Mouse (Mus musculus) activated CD4-positive, CD25-positive, alpha-beta regulatory T cell, adult 4 months (primary cell): ENCODE results near the gene Tas2r109. TPM values are rescaled to one million over a fixed set of nuclear protein-coding genes. Genes with fewer than 3 reads are reported as not detected.
"Not testable (repeated sequence)": the region's sequence is repeated elsewhere in the genome, so short reads cannot be mapped to it uniquely, and the experiment has no call there.

Experiments
- ATAC-seq: one replicate; pipeline ENCODE4 v1.8.0; 2017
- polyA plus RNA-seq, 2 experiments: library from polyadenylated mRNA; unstranded; fragments of 100-300 nt; shearing (Covaris generic); gene quantifications; one replicate each; pipeline ENCODE4 v1.2.1; 2017

Tas2r109 gene
- polyA plus RNA-seq, result not detected

DNA sequence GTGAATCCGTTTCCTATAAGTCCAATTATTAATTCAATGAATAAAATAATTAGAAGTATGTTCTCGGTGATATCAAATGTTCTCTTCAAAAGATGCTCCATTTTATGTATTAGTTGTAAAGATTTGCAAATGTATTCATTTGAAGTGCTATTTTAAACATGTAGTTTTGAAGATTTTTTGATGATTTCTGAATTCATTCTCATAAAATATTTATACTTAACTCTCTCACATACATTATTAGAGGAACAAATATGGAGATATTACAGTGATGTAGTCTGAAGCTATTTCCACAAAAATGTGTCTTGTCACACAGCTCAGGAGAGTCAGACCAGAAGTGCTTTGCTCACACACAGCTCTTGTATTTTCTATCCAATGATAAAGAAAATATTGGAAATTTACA is at the start of gene Tas2r109:
Gene Tas2r109, minus strand, starts transcription at position 101 of the 400 bp plus-strand sequence.
- no peak for ATAC-seq

DNA sequence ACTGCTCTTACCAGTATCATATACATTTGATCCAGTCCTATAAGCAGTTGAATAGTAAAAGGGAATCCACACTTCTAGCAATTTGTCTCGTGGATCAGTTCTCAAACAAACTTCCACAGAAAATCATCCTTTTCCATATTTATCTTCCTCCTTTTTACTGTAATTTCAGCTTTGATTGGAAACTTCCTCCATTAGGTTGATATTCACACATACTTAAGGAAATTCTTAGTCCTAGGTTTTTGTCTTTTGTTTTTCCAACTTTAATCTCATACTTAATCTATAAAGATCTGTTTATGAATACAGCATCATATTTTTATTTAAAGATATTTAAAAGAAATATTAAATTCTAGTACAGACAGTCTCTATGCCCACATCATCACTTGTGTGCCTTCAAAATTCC is 22.9 kb downstream of the Tas2r109 start, which contains the start of gene Tas2r131:
Gene Tas2r131, minus strand, starts transcription at position 101 of the 400 bp plus-strand sequence.
- no peak for ATAC-seq

DNA sequence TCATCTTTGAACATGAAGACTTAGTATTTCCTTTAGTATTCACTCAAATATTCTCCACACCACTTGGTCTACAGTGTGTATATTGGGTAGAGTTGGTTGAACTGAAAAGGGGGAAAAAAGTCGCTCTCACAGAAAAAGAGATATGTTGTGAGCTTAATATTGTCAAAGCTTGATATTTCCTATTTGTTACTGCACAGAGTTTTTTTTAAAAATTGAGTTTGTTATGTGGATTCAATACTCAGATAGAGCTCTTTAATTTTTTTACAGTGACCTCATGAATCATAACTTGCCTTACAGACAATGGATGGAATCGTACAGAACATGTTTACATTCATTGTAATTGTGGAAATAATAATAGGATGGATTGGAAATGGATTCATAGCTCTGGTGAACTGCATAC is 30.0 kb downstream of the Tas2r109 start, which contains the start of gene Tas2r129:
Gene Tas2r129, plus strand, starts transcription at position 301 of the 400 bp plus-strand sequence.
- ATAC-seq, result no peak

DNA sequence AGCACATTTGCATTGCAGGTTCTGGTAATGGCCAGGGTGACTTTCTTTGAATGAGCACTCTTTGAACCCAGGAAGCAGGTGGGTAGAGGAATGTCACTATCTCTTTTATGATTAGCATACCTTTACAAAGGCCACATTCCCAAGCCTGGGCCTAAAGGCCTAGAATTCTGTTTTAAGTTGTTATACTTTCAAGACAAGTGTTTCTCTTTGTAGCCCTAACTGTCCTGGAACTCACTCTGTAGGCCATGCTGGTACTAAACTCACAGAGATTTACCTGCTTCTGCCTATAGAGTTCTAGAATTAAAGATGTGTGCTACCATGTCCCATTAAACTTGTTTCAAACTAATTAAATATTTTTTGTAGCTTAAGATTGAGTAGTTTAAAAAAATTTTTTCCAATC is 39.4 kb downstream of the Tas2r109 start:
- not testable (repeated sequence) for ATAC-seq

Other genes starting within 250 kb of the Tas2r109 start
- gene Tas2r115, start 242.9 kb downstream of the Tas2r109 start, polyA plus RNA-seq, result not detected
- gene Tas2r124, start 226.2 kb downstream of the Tas2r109 start, polyA plus RNA-seq, result not detected
- gene Tas2r102, start 218.8 kb downstream of the Tas2r109 start, polyA plus RNA-seq, result not detected
- not detected for gene Tas2r136, start 202.8 kb downstream of the Tas2r109 start, polyA plus RNA-seq
- not detected for gene Tas2r117, start 178.1 kb downstream of the Tas2r109 start, polyA plus RNA-seq
- gene Tas2r123, start 133.8 kb downstream of the Tas2r109 start, polyA plus RNA-seq, result not detected
- not detected for gene Tas2r116, start 125.5 kb downstream of the Tas2r109 start, polyA plus RNA-seq
- not detected for gene Tas2r110, start 113.0 kb downstream of the Tas2r109 start, polyA plus RNA-seq
- gene Tas2r113, start 88.0 kb downstream of the Tas2r109 start, polyA plus RNA-seq, result not detected
- gene Tas2r125, start 71.3 kb downstream of the Tas2r109 start, polyA plus RNA-seq, result not detected
- not detected for gene Tas2r129, start 29.9 kb downstream of the Tas2r109 start, polyA plus RNA-seq
- not detected for gene Tas2r131, start 23.0 kb downstream of the Tas2r109 start, polyA plus RNA-seq
- not detected for gene Tas2r103, start 56.1 kb upstream of the Tas2r109 start, polyA plus RNA-seq
- gene Tas2r140, start 74.9 kb upstream of the Tas2r109 start, polyA plus RNA-seq, result not detected
- 10 to 100 TPM; 13.2 to 21.0 TPM for gene Smim10l1, start 123.9 kb upstream of the Tas2r109 start, polyA plus RNA-seq